Mouse (Mus musculus): ENCODE results near the gene Rbpms2. TPM values are rescaled to one million over a fixed set of nuclear protein-coding genes. Genes with fewer than 3 reads are reported as not detected.

The Rbpms2 gene
- polyA plus RNA-seq, 1 experiment: 32.1 TPM

- no peak for TF ChIP-seq REST (IDR thresholded peaks at IDR 0.05; ENCODE audit: insufficient read depth, insufficient read length)
- TF ChIP-seq POLR2AphosphoS2 (IDR thresholded peaks at IDR 0.05; ENCODE audit: insufficient read length, low read depth): no peak
- no peak for TF ChIP-seq MYOG (IDR thresholded peaks at IDR 0.05; ENCODE audit: control insufficient read depth in 1 of 3, insufficient read depth in 1 of 3, insufficient read length in 2 of 3, low read depth in 2 of 3)
- no peak for TF ChIP-seq TCF12 (IDR thresholded peaks at IDR 0.05; ENCODE audit: insufficient read depth, poor library complexity, severe bottlenecking)
- TF ChIP-seq SRF (IDR thresholded peaks at IDR 0.05; ENCODE audit: control insufficient read depth, insufficient read length, low read depth): no peak
- TF ChIP-seq CEBPB (IDR thresholded peaks at IDR 0.05; ENCODE audit: insufficient read depth, poor library complexity, severe bottlenecking): no peak
- TF ChIP-seq MYOD1 (IDR thresholded peaks at IDR 0.05; ENCODE audit: control insufficient read depth in 1 of 3, insufficient read length in 2 of 3, low read depth in 2 of 3): no peak
- peaks cover 27% of the 10 kb centered on the region for H3K36me3 ChIP-seq (ENCODE audit: control insufficient read depth, insufficient read depth)
- H3K79me2 ChIP-seq (ENCODE audit: control insufficient read depth, insufficient read depth): no peaks in the 10 kb centered on the region
- H3K4me3 ChIP-seq: no peak overlapping the region
- H3ac ChIP-seq (ENCODE audit: control insufficient read depth, insufficient read length): no peak overlapping the region
- H3K4me2 ChIP-seq (ENCODE audit: low read depth): no peak overlapping the region
- no peaks in the 10 kb centered on the region for H3K27me3 ChIP-seq (ENCODE audit: control insufficient read depth, insufficient read depth, insufficient read length)
These were observed 68.5 kb downstream of the Rbpms2 start for GRCm38 (mm10) chr9:65697992-65698391.

- Histone ChIP-seq H3ac (ENCODE audit: control insufficient read depth, insufficient read length) (no peak overlapping the region), H3K36me3 (ENCODE audit: control insufficient read depth, insufficient read depth) (peaks cover 21% of the 10 kb centered on the region), H3K79me2 (ENCODE audit: control insufficient read depth, insufficient read depth) (no peaks in the 10 kb centered on the region), H3K27me3 (ENCODE audit: control insufficient read depth, insufficient read depth, insufficient read length) (no peaks in the 10 kb centered on the region), H3K4me2 (ENCODE audit: low read depth) (no peak overlapping the region), H3K4me3 (no peak overlapping the region)
- TF ChIP-seq REST (IDR thresholded peaks at IDR 0.05; ENCODE audit: insufficient read depth, insufficient read length): no peak
- no peak for TF ChIP-seq POLR2AphosphoS2 (IDR thresholded peaks at IDR 0.05; ENCODE audit: insufficient read length, low read depth)
- no peak for TF ChIP-seq CEBPB (IDR thresholded peaks at IDR 0.05; ENCODE audit: insufficient read depth, poor library complexity, severe bottlenecking)
- no peak for TF ChIP-seq TCF3 (IDR thresholded peaks at IDR 0.05; ENCODE audit: insufficient read length, low read depth)
- TF ChIP-seq E2F4 (IDR thresholded peaks at IDR 0.05; ENCODE audit: insufficient read depth): no peak
- no peak for TF ChIP-seq SRF (IDR thresholded peaks at IDR 0.05; ENCODE audit: control insufficient read depth, insufficient read length, low read depth)
- no peak for TF ChIP-seq USF1 (IDR thresholded peaks at IDR 0.05; ENCODE audit: low read depth)
- TF ChIP-seq POLR2A (IDR thresholded peaks at IDR 0.05; ENCODE audit: insufficient read length, low read depth): no peak
- TF ChIP-seq TCF12 (IDR thresholded peaks at IDR 0.05; ENCODE audit: insufficient read depth, poor library complexity, severe bottlenecking): no peak
- no peak for TF ChIP-seq MYOD1 (IDR thresholded peaks at IDR 0.05; ENCODE audit: control insufficient read depth in 1 of 3, insufficient read length in 2 of 3, low read depth in 2 of 3)
- no peak for TF ChIP-seq MYOG (IDR thresholded peaks at IDR 0.05; ENCODE audit: control insufficient read depth in 1 of 3, insufficient read depth in 1 of 3, insufficient read length in 2 of 3, low read depth in 2 of 3)
These were observed 71.1 kb downstream of the Rbpms2 start for GRCm38 (mm10) chr9:65700504-65700903.

- H3K4me3 ChIP-seq: no peak overlapping the region
- TF ChIP-seq MAX (IDR thresholded peaks at IDR 0.05; ENCODE audit: low read depth) (no peak), CEBPB (IDR thresholded peaks at IDR 0.05; ENCODE audit: insufficient read depth, poor library complexity, severe bottlenecking) (no peak), MYOG (IDR thresholded peaks at IDR 0.05; ENCODE audit: control insufficient read depth in 1 of 3, insufficient read depth in 1 of 3, insufficient read length in 2 of 3, low read depth in 2 of 3) (no peak), SRF (IDR thresholded peaks at IDR 0.05; ENCODE audit: control insufficient read depth, insufficient read length, low read depth) (no peak), USF1 (IDR thresholded peaks at IDR 0.05; ENCODE audit: low read depth) (no peak), E2F4 (IDR thresholded peaks at IDR 0.05; ENCODE audit: insufficient read depth) (no peak), POLR2A (IDR thresholded peaks at IDR 0.05; ENCODE audit: insufficient read length, low read depth) (no peak), POLR2AphosphoS2 (IDR thresholded peaks at IDR 0.05; ENCODE audit: insufficient read length, low read depth) (no peak), REST (IDR thresholded peaks at IDR 0.05; ENCODE audit: insufficient read depth, insufficient read length) (no peak), TCF3 (IDR thresholded peaks at IDR 0.05; ENCODE audit: insufficient read length, low read depth) (no peak), TCF12 (IDR thresholded peaks at IDR 0.05; ENCODE audit: insufficient read depth, poor library complexity, severe bottlenecking) (no peak), MYOD1 (IDR thresholded peaks at IDR 0.05; ENCODE audit: control insufficient read depth in 1 of 3, insufficient read length in 2 of 3, low read depth in 2 of 3) (no peak)
- peaks cover 21% of the 10 kb centered on the region for H3K36me3 ChIP-seq (ENCODE audit: control insufficient read depth, insufficient read depth)
- H3K79me2 ChIP-seq (ENCODE audit: control insufficient read depth, insufficient read depth): no peaks in the 10 kb centered on the region
- H3ac ChIP-seq (ENCODE audit: control insufficient read depth, insufficient read length): no peak overlapping the region
- H3K4me2 ChIP-seq (ENCODE audit: low read depth): no peak overlapping the region
- H3K27me3 ChIP-seq (ENCODE audit: control insufficient read depth, insufficient read depth, insufficient read length): no peaks in the 10 kb centered on the region
These were observed 72.8 kb downstream of the Rbpms2 start for GRCm38 (mm10) chr9:65702286-65702685.

GRCm38 (mm10) chr9:65703241-65703640 lies 73.8 kb downstream of the Rbpms2 start:
- no peaks in the 10 kb centered on the region for H3K27me3 ChIP-seq (ENCODE audit: control insufficient read depth, insufficient read depth, insufficient read length)
- H3ac ChIP-seq (ENCODE audit: control insufficient read depth, insufficient read length): no peak overlapping the region
- no peak overlapping the region for H3K4me3 ChIP-seq
- H3K79me2 ChIP-seq (ENCODE audit: control insufficient read depth, insufficient read depth): no peaks in the 10 kb centered on the region
- no peak overlapping the region for H3K4me2 ChIP-seq (ENCODE audit: low read depth)
- TF ChIP-seq MYOG (IDR thresholded peaks at IDR 0.05; ENCODE audit: control insufficient read depth in 1 of 3, insufficient read depth in 1 of 3, insufficient read length in 2 of 3, low read depth in 2 of 3): no peak
- no peak for TF ChIP-seq E2F4 (IDR thresholded peaks at IDR 0.05; ENCODE audit: insufficient read depth)
- TF ChIP-seq SRF (IDR thresholded peaks at IDR 0.05; ENCODE audit: control insufficient read depth, insufficient read length, low read depth): no peak
- TF ChIP-seq CEBPB (IDR thresholded peaks at IDR 0.05; ENCODE audit: insufficient read depth, poor library complexity, severe bottlenecking): no peak
- TF ChIP-seq MAX (IDR thresholded peaks at IDR 0.05; ENCODE audit: low read depth): no peak
- no peak for TF ChIP-seq MYOD1 (IDR thresholded peaks at IDR 0.05; ENCODE audit: control insufficient read depth in 1 of 3, insufficient read length in 2 of 3, low read depth in 2 of 3)
- no peak for TF ChIP-seq TCF3 (IDR thresholded peaks at IDR 0.05; ENCODE audit: insufficient read length, low read depth)
- TF ChIP-seq POLR2A (IDR thresholded peaks at IDR 0.05; ENCODE audit: insufficient read length, low read depth): no peak
- no peak for TF ChIP-seq TCF12 (IDR thresholded peaks at IDR 0.05; ENCODE audit: insufficient read depth, poor library complexity, severe bottlenecking)
- TF ChIP-seq REST (IDR thresholded peaks at IDR 0.05; ENCODE audit: insufficient read depth, insufficient read length): no peak
- no peak for TF ChIP-seq POLR2AphosphoS2 (IDR thresholded peaks at IDR 0.05; ENCODE audit: insufficient read length, low read depth)
- TF ChIP-seq USF1 (IDR thresholded peaks at IDR 0.05; ENCODE audit: low read depth): no peak
- H3K36me3 ChIP-seq (ENCODE audit: control insufficient read depth, insufficient read depth): peaks cover 21% of the 10 kb centered on the region

Data from myocyte (in vitro differentiated cells).